Mouse (Mus musculus): ENCODE data around the gene Nav2.

DNA sequence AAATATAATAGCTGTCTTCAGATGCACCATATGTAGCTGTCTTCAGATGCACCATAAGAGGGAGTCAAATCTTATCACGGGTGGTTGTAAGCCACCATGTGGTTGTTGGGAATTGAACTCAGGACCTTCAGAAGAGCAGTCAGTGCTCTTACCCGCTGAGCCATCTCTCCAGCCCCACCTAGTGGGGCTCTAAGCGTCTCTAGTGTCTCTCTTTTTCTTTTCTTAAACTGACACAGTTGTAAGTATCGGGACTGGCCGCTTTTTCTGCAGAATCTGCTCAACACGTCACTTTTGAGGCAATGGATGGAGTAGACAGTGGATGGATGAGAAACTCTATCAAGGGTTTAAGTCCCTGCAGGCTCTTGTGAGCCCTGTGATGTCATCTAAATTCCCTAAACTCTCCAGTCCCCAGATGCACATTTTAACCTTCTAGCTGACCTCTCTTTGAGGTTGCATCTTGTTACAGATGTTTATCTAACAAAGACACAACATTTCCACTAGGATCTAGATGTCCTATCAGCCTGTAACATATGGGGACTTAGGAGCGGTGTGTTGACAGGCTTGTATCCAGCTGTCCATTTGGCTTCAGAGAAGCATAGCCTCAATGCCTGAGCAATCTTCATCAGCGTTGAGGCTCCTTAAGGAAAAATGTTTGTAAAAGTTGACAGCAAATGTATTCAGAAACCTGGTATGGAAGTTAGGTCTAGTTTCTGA is 560.1 kb downstream of the Nav2 start:
- peak; percentile 21; the same call in 1 of the 2 replicates for TF ChIP-seq CTCF (IDR thresholded peaks at IDR 0.05; ENCODE audit: low read depth)
- no peak for TF ChIP-seq EP300 (optimal IDR thresholded peaks at IDR 0.05)
